Mouse (Mus musculus): Measurements from ENCODE around the gene Cc2d2b. TPM values are rescaled to one million over a fixed set of nuclear protein-coding genes. Genes with fewer than 3 reads are reported as not detected.

Cc2d2b gene
- polyA plus RNA-seq, 1 experiment from 2014 or later = 0.55 TPM

DNA sequence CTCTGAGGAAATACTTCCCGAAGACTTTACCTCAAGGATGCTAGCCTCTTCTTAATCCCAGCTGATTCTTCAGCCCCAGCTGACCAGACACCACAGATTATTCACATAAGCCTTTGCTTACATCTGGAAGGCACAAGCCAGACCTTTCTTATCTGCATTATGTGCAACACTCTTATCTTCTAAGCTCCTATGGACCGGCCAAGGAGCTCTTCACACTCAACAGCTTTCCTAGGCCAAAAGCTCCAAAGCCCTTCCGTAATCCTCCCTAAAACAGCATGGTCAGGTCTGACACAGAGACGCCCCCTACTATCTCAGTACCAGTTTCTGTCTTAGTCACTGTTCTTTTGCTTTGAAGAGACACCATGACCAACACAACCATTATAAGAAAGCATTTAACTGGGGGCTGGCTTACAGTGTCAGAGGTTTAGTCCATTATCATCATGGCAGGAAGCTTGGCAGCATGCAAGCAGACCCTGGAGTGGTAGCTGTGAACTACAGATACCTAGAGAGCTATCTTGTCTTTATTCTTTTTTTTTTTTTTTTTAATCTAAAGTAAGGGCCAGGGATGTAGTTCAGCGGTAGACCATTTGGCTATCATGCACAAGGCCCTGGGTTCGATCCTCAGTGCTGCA, 69.5 kb downstream of the Cc2d2b start:
- Histone ChIP-seq H3K4me1 (no peaks in the 10 kb centered on the region), H3K9me3 (replicated peaks) (no peaks in the 10 kb centered on the region), H3K4me3 (replicated peaks) (no peak overlapping the region), H3K27me3 (replicated peaks) (no peaks in the 10 kb centered on the region), H3K27ac (replicated peaks) (no peak overlapping the region), H3K4me2 (no peak overlapping the region), H3K9ac (replicated peaks) (no peak overlapping the region), H3K36me3 (no peaks in the 10 kb centered on the region)
- WGBS = 91% methylated on average over 6 of the region's 6 CpGs
- ATAC-seq (ENCODE audit: low FRiP score) = no peak

DNA sequence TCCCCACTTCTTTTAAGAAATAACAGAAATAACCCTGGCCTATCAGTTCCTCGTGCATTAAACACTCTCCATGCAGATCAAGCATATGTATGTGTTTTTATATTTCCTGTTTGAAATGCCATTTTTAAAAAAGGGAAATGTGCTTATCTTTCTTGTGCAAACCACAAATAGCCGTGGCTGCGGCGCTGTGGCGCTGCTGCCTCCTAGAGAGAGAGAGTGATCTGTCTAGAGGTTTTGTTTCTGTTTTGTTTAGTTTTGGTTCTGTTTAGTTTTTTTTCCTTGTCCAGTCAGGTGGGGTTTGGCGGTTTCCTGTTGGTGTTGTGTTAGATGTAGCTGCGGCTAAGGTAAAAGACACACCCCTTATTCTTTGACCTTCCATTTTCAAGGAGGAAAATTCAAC, 70.2 kb downstream of the Cc2d2b start:
- no peak overlapping the region for H3K4me3 ChIP-seq (replicated peaks)
- no peak for ATAC-seq (ENCODE audit: low FRiP score)
- no peak overlapping the region for H3K9ac ChIP-seq (replicated peaks)
- H3K27ac ChIP-seq (replicated peaks) = no peak overlapping the region
- H3K36me3 ChIP-seq = no peaks in the 10 kb centered on the region
- WGBS = 73% methylated on average over 7 of the region's 7 CpGs
- H3K4me2 ChIP-seq = no peak overlapping the region
- no peaks in the 10 kb centered on the region for H3K4me1 ChIP-seq
- no peaks in the 10 kb centered on the region for H3K27me3 ChIP-seq (replicated peaks)
- no peaks in the 10 kb centered on the region for H3K9me3 ChIP-seq (replicated peaks)

DNA sequence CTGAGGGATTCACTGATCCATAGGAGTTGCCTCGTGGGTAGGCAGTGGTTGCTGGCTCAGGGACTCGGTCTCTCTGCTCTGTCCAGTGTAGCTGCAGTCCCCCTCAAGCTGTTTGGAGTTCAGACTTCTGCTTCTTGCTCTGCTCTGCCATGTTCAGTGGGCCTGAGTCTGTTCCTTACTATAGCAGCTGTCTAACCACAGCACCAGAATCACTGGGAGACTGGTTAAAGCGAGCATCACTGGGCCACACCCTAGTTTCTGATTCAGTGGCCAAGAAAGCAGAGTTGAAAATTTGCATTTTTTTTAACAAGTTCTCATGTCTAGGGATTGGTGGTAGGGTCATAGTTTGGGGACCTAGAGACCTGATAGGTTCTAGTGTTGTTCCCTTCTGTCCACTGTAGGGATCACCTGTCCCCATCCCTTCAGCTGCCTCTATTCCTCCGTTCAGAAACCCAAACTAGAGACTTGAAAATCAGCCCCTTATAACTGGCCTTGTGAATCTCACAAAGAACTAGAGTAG, 72.8 kb downstream of the Cc2d2b start:
- Histone ChIP-seq H3K9ac (replicated peaks) (no peak overlapping the region), H3K4me1 (no peaks in the 10 kb centered on the region), H3K9me3 (replicated peaks) (no peaks in the 10 kb centered on the region), H3K4me2 (no peak overlapping the region), H3K4me3 (replicated peaks) (no peak overlapping the region), H3K36me3 (no peaks in the 10 kb centered on the region), H3K27me3 (replicated peaks) (no peaks in the 10 kb centered on the region), H3K27ac (replicated peaks) (no peak overlapping the region)
- WGBS = 82% methylated on average over 4 of the region's 4 CpGs
- ATAC-seq (ENCODE audit: low FRiP score) = no peak

DNA sequence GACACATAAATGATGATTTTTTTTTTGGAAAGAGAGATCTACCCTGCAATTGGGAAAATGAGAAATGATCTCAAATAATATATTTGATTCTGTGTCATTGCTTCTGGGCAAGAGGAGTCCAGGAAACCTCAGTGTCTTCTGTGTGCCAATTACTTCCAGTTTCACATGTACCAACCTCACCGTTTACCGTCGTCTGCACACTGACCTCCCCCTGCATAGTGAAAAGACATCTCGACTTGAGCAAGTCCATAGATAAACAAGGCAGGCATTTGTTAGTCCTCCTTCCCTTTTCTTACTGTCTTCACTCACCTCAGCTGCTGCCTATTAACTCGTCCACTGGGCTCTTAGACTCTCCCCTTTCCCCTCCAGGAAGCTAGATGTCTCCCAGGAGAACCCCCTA, 77.1 kb downstream of the Cc2d2b start:
- H3K4me1 ChIP-seq = peaks cover 9% of the 10 kb centered on the region
- H3K4me3 ChIP-seq (replicated peaks) = no peak overlapping the region
- WGBS = 70% methylated on average over 5 of the region's 5 CpGs
- H3K9me3 ChIP-seq (replicated peaks) = no peaks in the 10 kb centered on the region
- no peak for ATAC-seq (ENCODE audit: low FRiP score)
- no peak overlapping the region for H3K4me2 ChIP-seq
- H3K27ac ChIP-seq (replicated peaks) = no peak overlapping the region
- H3K9ac ChIP-seq (replicated peaks) = no peak overlapping the region
- H3K27me3 ChIP-seq (replicated peaks) = no peaks in the 10 kb centered on the region
- no peaks in the 10 kb centered on the region for H3K36me3 ChIP-seq

DNA sequence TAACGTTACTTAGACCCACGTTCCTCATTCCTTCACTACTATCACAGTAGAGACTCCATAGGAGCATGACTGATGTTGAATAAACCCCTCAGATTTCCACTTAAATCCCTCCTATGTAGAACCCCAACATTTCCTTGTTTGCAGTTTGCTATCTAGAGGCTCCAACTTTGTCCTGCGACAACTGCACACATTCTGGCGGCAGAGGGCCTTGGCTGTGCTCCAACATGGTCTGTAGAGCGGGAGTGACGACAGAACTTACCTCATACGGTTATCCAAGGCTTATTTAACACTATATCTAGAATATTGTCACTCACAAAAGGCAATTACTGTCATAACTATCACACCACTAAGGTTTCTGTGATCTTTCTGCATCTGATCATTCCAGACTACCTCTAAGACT, 78.2 kb downstream of the Cc2d2b start:
- Histone ChIP-seq H3K27ac (replicated peaks) (no peak overlapping the region), H3K4me2 (no peak overlapping the region), H3K27me3 (replicated peaks) (no peaks in the 10 kb centered on the region), H3K4me1 (peaks cover 9% of the 10 kb centered on the region), H3K9me3 (replicated peaks) (no peaks in the 10 kb centered on the region), H3K9ac (replicated peaks) (no peak overlapping the region), H3K4me3 (replicated peaks) (no peak overlapping the region), H3K36me3 (no peaks in the 10 kb centered on the region)
- 83% methylated on average over 7 of the region's 7 CpGs for WGBS
- ATAC-seq (ENCODE audit: low FRiP score) = no peak

DNA sequence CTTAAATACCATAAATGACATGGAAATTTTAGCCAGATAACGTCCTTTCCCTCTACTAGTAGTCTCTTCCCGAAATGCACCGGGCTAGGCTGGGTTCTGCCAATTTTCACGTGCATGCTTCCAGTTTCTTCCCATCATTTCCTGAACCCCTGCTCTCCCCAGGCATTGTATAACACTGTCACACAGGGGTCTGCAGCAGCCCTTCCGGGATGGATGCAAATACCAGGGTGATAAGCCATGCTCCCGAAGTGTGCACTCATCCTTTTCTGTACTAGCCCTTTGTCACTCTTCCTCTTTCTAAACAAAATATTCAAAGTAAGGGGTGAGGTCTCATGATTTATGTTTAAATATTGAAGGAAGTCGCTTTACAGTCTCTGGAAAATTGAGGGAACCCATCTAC, 81.6 kb downstream of the Cc2d2b start:
- ATAC-seq (ENCODE audit: low FRiP score) = no peak

DNA sequence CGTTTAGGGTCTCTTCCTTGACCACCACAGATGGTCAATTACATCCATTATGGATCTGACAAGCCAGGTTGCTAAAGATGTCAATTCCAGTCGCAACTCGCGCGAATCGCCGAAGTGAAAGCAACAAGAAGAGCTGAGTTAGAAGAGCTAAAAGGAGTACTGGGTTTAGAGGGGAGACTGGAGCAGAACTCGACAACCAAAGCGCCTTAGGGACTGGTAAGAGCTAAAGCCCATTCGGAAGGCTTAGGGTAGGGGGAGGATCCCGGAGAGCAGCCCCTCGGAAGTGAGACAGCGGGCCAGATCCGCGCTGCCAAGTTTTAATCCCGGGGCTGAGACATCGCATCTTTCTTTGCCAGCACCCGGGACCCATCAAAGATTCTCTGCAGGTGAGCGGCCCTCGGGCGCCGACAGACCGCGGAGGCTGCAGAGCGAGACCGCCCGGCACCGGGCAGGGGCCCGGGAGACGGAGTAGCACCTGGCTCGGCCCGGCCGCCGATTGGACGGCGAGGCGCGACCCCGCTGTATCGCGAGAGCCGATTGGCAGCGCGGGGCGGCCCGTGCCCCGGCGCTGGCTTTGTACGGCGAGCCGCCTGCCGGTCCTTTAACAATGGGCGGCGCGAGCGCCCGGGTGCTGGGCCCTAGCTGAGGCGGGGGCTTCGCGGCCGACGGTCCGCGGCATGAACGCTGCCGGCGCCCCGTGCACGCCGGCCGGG, 82.3 kb downstream of the Cc2d2b start, which contains the start of gene Ccnj:
Ccnj (plus strand) TSS at position 577 of the 713 bp plus-strand sequence.
- H3K4me3 ChIP-seq (replicated peaks) = peak within 1 kb of the TSS; percentile 92
- no peaks in the 10 kb centered on the region for H3K9me3 ChIP-seq (replicated peaks)
- H3K27me3 ChIP-seq (replicated peaks) = no peaks in the 10 kb centered on the region
- H3K36me3 ChIP-seq = no peaks in the 10 kb centered on the region
- ATAC-seq (ENCODE audit: low FRiP score) = peak; percentile 99
- peak within 1 kb of the TSS; percentile 69 for H3K4me2 ChIP-seq
- under 1% methylated on average over 65 of the region's 71 CpGs for WGBS
- H3K27ac ChIP-seq (replicated peaks) = peak within 1 kb of the TSS; percentile 95
- peaks cover 40% of the 10 kb centered on the region for H3K4me1 ChIP-seq
- H3K9ac ChIP-seq (replicated peaks) = peak within 1 kb of the TSS; percentile 99

More for the DNA sequence above, 81.6 kb downstream of the Cc2d2b start:
- H3K36me3 ChIP-seq = no peaks in the 10 kb centered on the region
- H3K27me3 ChIP-seq (replicated peaks) = no peaks in the 10 kb centered on the region
- H3K27ac ChIP-seq (replicated peaks) = peak overlapping the region; percentile 95; the same call in 1 of the 2 replicates
- peak overlapping the region; percentile 69 for H3K4me2 ChIP-seq
- H3K4me1 ChIP-seq = peaks cover 39% of the 10 kb centered on the region
- peak overlapping the region; percentile 99 for H3K9ac ChIP-seq (replicated peaks)
- 50% methylated on average over 7 of the region's 7 CpGs for WGBS
- no peaks in the 10 kb centered on the region for H3K9me3 ChIP-seq (replicated peaks)
- peak overlapping the region; percentile 92 for H3K4me3 ChIP-seq (replicated peaks)

DNA sequence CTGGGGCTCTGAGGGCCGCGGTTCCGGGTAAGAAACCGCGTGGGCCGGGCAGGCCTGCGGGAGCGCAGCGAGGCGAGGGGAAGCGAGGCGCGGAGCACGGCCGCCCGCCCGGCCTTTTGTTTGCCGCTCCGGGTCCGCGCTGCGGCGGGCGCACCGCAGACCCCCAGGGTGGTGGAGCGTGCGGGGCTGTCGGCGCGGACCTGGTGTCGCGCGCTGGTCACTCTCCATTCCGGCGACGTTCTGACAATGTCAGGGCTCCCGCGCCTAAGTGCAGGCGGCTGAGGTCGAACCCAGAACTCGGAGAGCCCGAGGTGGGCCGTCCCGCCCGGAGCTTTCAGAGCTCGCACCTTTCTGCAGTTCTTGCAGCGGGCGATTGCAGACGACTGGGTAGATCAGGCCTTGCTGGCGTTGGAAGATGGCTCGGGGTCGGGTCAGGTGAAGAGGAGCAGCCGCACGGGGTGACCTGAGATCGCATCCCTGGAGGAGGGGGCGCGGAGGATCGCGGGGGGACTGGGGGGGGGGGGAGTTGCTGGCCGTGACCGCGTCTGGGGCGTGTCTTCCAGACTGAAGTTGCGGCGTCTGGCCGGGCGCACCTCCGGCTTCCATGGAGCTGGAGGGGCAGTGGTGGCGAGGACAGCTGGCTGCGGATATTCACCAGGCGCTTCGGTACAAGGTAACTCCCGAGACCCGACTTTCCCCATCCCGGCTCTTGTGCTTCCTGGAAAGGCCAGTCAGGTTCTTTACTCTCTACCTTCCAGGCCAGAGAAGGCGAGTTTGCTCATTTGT, 83.1 kb downstream of the Cc2d2b start:
- peak; percentile 81 for ATAC-seq (ENCODE audit: low FRiP score)
- Histone ChIP-seq H3K4me3 (replicated peaks) (peak overlapping the region; percentile 92), H3K36me3 (no peaks in the 10 kb centered on the region), H3K27me3 (replicated peaks) (no peaks in the 10 kb centered on the region), H3K9me3 (replicated peaks) (no peaks in the 10 kb centered on the region), H3K9ac (replicated peaks) (peak overlapping the region; percentile 99), H3K4me1 (peaks cover 40% of the 10 kb centered on the region), H3K4me2 (peak overlapping the region; percentile 69), H3K27ac (replicated peaks) (peak overlapping the region; percentile 95)
- WGBS = under 1% methylated on average over 65 of the region's 76 CpGs

DNA sequence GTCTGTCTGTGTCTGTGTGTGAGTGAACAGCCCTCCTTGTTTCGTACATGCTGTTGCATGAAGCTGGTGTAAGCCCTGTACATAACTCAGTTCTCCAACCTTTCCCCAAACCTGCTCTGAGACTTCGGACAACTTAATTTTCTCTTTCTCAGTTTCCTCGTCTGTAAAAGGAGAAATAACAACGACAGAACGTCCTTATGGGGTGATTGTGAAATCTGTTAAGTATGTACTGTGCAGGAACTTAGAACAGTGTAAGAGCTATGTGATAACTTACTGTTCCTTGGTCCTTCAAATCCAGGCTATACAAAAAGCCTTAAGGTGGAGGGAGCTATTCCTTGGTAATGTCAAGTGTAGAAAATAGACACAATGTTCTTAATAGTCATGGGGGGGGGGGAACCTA, 83.8 kb downstream of the Cc2d2b start:
- WGBS = 30% methylated on average over 5 of the region's 5 CpGs
- Histone ChIP-seq H3K4me3 (replicated peaks) (peak overlapping the region; percentile 92), H3K9ac (replicated peaks) (peak overlapping the region; percentile 99), H3K27me3 (replicated peaks) (no peaks in the 10 kb centered on the region), H3K9me3 (replicated peaks) (no peaks in the 10 kb centered on the region), H3K27ac (replicated peaks) (no peak overlapping the region), H3K4me2 (peak overlapping the region; percentile 69), H3K4me1 (peaks cover 40% of the 10 kb centered on the region), H3K36me3 (peaks cover 6% of the 10 kb centered on the region)
- ATAC-seq (ENCODE audit: low FRiP score) = no peak

DNA sequence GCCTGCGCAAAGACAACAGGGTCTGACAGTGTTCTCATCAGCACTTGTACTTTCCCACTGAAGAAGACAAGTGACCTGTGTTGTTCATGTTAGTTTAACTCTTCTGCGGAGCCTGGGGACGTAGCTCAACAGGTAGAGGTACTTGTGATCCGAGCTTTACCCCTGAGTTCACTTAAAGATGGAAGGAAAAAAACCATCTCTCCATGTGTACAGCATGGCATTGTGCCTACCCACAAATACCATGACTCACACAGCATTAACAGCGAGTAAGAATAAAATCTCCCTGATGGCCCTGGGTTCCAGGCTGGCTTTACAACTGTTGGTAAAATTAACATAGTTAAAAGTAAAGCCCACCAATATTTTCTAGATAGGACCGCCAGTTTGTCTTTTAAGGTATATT, 85.9 kb downstream of the Cc2d2b start:
- no peak for ATAC-seq (ENCODE audit: low FRiP score)
- H3K9me3 ChIP-seq (replicated peaks) = no peaks in the 10 kb centered on the region

DNA sequence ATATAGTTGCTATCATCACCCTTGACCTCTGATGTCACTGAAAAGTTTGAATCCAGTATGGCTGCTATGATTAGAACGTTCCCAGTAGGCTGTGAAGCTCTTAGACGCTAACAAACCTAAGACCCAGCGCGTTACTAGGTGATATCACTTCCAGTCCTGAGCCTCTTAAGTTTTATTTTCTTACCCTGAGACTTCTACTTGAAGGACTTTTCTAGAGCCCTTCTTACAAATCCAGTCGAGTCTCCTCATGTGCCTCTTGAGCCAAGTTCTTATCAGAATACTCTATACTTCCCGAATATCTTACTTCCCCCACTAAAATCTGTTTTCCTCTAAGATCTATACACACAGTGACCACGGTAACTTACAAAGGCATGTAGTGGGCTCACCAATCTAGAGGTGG, 89.7 kb downstream of the Cc2d2b start:
- Histone ChIP-seq H3K4me3 (replicated peaks) (no peak overlapping the region), H3K9ac (replicated peaks) (no peak overlapping the region), H3K36me3 (peaks cover 47% of the 10 kb centered on the region), H3K4me1 (peaks cover 19% of the 10 kb centered on the region), H3K27ac (replicated peaks) (no peak overlapping the region), H3K4me2 (no peak overlapping the region), H3K27me3 (replicated peaks) (no peaks in the 10 kb centered on the region), H3K9me3 (replicated peaks) (no peaks in the 10 kb centered on the region)
- no peak for ATAC-seq (ENCODE audit: low FRiP score)
- 95% methylated on average over 7 of the region's 7 CpGs for WGBS

More for the DNA sequence above, 85.9 kb downstream of the Cc2d2b start:
- no peak overlapping the region for H3K4me2 ChIP-seq
- 94% methylated on average over 6 of the region's 6 CpGs for WGBS
- peaks cover 40% of the 10 kb centered on the region for H3K4me1 ChIP-seq
- H3K36me3 ChIP-seq = peaks cover 27% of the 10 kb centered on the region
- H3K27ac ChIP-seq (replicated peaks) = no peak overlapping the region
- no peaks in the 10 kb centered on the region for H3K27me3 ChIP-seq (replicated peaks)
- no peak overlapping the region for H3K4me3 ChIP-seq (replicated peaks)
- no peak overlapping the region for H3K9ac ChIP-seq (replicated peaks)
